ENCODE assay signal across 8 mouse cellular contexts in the genomic region with DNA sequence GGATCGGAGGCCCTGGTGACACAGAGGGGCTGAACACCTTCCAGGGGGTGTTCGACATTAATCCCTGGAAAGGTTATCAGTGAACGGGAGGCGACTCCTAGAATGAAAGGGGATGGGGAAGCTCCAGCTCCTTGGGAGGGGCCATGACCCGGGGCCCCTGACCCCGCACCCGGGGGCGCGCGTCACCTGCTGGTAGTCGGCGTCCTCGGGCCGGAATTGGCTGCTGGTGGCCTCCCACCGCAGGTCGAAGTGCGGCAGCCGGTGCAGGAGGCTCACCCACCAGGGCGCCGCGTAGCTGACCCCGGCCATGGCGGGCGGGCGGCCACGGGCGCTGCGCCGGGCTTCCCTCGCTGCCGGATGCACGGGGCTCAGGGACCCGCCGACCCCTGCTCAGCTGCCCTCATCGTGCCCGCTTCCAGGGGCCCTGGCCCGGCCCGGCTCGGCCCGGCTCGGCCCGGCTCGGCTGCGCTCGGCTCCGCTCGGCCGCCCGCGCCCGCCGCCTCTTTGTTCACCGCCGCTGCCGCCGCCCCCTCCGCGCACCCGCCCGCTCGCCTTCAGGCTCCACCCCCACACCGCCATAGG. TPM values are rescaled to one million over a fixed set of nuclear protein-coding genes. Genes with fewer than 3 reads are reported as not detected.
A peak's percentile ranks its signal among the peaks of the same experiment; 100 is the strongest.
DNase-seq lines count a peak whose midpoint lies in the region; ATAC-seq lines count a peak whose summit lies in the region.

A gene (minus strand): TSS at position 513 of the 582 bp plus-strand sequence.

- WGBS in heart, embryonic 16.5 days = 0% methylated on average over 62 of the region's 62 CpGs
- WGBS in midbrain, embryonic 16.5 days = under 1% methylated on average over 48 of the region's 62 CpGs

- peak; percentile 75 for DNase-seq in thymus, postnatal 14 days
- DNase-seq in thymus, postnatal 25 days = no peak
- DNase-seq in left cerebral cortex, postnatal 4 days = no peak

- H3K9ac ChIP-seq in heart, embryonic 16.5 days (ENCODE audit: low read length) = peak within 1 kb of the TSS; percentile 99
- H3K9ac ChIP-seq in midbrain, embryonic 16.5 days (ENCODE audit: low read depth, low read length) = peak within 1 kb of the TSS; percentile 100

- H3K4me2 ChIP-seq in heart, embryonic 16.5 days (ENCODE audit: low read depth, low read length) = peak within 1 kb of the TSS; percentile 93
- H3K4me2 ChIP-seq in midbrain, embryonic 16.5 days (ENCODE audit: low read length) = peak within 1 kb of the TSS; percentile 98

- no peaks in the 10 kb centered on the region for H3K9me3 ChIP-seq in erythroblast, embryonic 14.5 days (ENCODE audit: control insufficient read depth, low read length)
- H3K9me3 ChIP-seq in heart, embryonic 16.5 days (replicated peaks; ENCODE audit: control insufficient read depth, low read length) = no peaks in the 10 kb centered on the region
- no peaks in the 10 kb centered on the region for H3K9me3 ChIP-seq in midbrain, embryonic 16.5 days (replicated peaks; ENCODE audit: control insufficient read depth, low read length, poor library complexity, severe bottlenecking)

- no peak for ATAC-seq in erythroblast, adult 5-6 weeks (replicated peaks; ENCODE audit: low FRiP score, poor library complexity, severe bottlenecking)
- peak; percentile 7 for ATAC-seq in heart, embryonic 16.5 days (replicated peaks; ENCODE audit: extremely low read depth, insufficient read depth, low FRiP score)
- no peak; the same call in 1 of the 2 replicates for ATAC-seq in midbrain, embryonic 16.5 days
- ATAC-seq in CD4-positive, CD25-positive, alpha-beta regulatory T cell, adult 4 months = no peak

- intact Hi-C loops in left cerebral cortex, postnatal 4 days (cut with DNase I) = no loop called here

- peak within 1 kb of the TSS; percentile 81 for H3K4me3 ChIP-seq in erythroblast, embryonic 14.5 days (replicated peaks)
- H3K4me3 ChIP-seq in heart, embryonic 16.5 days (ENCODE audit: low read length) = peak within 1 kb of the TSS; percentile 94
- H3K4me3 ChIP-seq in midbrain, embryonic 16.5 days (ENCODE audit: low read depth, low read length) = peak within 1 kb of the TSS; percentile 90

- H3K27ac ChIP-seq in heart, embryonic 16.5 days (ENCODE audit: low read length) = peak within 1 kb of the TSS; percentile 90
- peak within 1 kb of the TSS; percentile 95 for H3K27ac ChIP-seq in midbrain, embryonic 16.5 days (ENCODE audit: low read length)

- peaks cover 74% of the 10 kb centered on the region for H3K4me1 ChIP-seq in erythroblast, embryonic 14.5 days (ENCODE audit: control insufficient read depth)
- H3K4me1 ChIP-seq in heart, embryonic 16.5 days (ENCODE audit: control insufficient read depth, insufficient read depth, low read length) = peaks cover 48% of the 10 kb centered on the region
- peaks cover 39% of the 10 kb centered on the region for H3K4me1 ChIP-seq in midbrain, embryonic 16.5 days (ENCODE audit: control insufficient read depth, insufficient read depth, low read length)

- H3K36me3 ChIP-seq in erythroblast, embryonic 14.5 days (ENCODE audit: control insufficient read depth) = peaks cover 21% of the 10 kb centered on the region
- H3K36me3 ChIP-seq in heart, embryonic 16.5 days (ENCODE audit: control insufficient read depth, insufficient read depth) = peaks cover 3% of the 10 kb centered on the region; the same call in 1 of the 2 replicates
- no peaks in the 10 kb centered on the region for H3K36me3 ChIP-seq in midbrain, embryonic 16.5 days (ENCODE audit: control insufficient read depth, insufficient read depth, low read length)

- H3K27me3 ChIP-seq in erythroblast, embryonic 14.5 days (ENCODE audit: control insufficient read depth) = peaks cover 7% of the 10 kb centered on the region
- no peaks in the 10 kb centered on the region for H3K27me3 ChIP-seq in heart, embryonic 16.5 days (ENCODE audit: control insufficient read depth, insufficient read depth, low read length)
- no peaks in the 10 kb centered on the region for H3K27me3 ChIP-seq in midbrain, embryonic 16.5 days (ENCODE audit: control insufficient read depth, insufficient read depth, low read depth, low read length)

RNA-seq across cellular contexts. Expression of the gene that starts here (rescaled TPM):
- polyA plus RNA-seq in erythroblast, embryonic 14.5 days (2012) = 8.6 and 8.9 TPM in 2 replicates
- total RNA-seq in erythroblast, adult 5-6 weeks (2015; ENCODE audit: low replicate concordance) = 17.9 and 18.8 TPM in 2 replicates
- total RNA-seq in erythroblast, adult 5-6 weeks (2017; ENCODE audit: low replicate concordance) = 3.7 and 7.0 TPM in 2 replicates
- polyA plus RNA-seq in heart, embryonic 16.5 days (2015; fragmentation: Nextera tagmentation; extraction: Ambion mirVana) = 16.3 and 17.9 TPM in 2 replicates
- 100 to 1,000 TPM; 382 to 395 TPM for total RNA-seq in left cerebral cortex, postnatal 4 days (2021)
- 56.0 and 61.5 TPM in 2 replicates for polyA plus RNA-seq in midbrain, embryonic 16.5 days (2015; fragmentation: Nextera tagmentation; extraction: Ambion mirVana)
- polyA plus RNA-seq in CD4-positive, CD25-positive, alpha-beta regulatory T cell, adult 4 months (2017; shearing (Covaris generic)) = 1 to 10 TPM; 4.9 to 6.7 TPM

Comparison
In these comparisons a context has a peak if more than half of its experiments do, and no peak if none do; other contexts are left out.
1. RNA of the gene that starts here (total RNA-seq): 382 to 395 TPM in left cerebral cortex, postnatal 4 days; 3.7 to 18.8 TPM in erythroblast, adult 5-6 weeks; every median in the first group is over 10 times any median in the second.
2. Peak in every context shown above with its lines, with median percentiles within 50 percentile points of each other: H3K4me3 ChIP-seq.